Mouse (Mus musculus) 3T3-L1 (cell line): ENCODE data around the gene Gm3298.
"Not testable (repeated sequence)": the region's sequence is repeated elsewhere in the genome, so short reads cannot be mapped to it uniquely, and the experiment has no call there.

Experiments used
- DNase-seq: peaks from one replicate; pipeline ENCODE4 v3.0.0-alpha.2; 2015; ENCODE audit warnings: low read depth, low spot score

Gm3298 gene

DNA sequence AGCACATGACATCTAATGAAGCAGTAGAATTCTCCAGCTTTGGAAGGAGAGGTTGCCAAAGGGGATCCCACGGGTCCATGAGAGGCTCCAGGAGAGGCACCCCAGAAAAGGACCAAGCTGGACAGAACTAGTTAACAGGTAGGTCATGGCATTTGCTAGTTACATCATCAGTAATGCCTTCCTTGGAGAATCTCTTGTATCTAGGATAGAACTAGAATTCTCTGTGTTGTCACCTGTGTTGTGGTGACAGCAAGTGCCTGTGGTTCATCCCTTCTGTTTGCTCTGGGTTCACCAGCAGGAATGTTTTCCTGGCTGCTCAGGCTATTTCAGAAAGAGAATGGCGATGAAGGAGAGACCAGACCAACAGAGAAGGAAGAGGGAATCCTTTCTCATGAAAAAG is at the start of gene Gm3298:
TSS of gene Gm3298 (plus strand) at position 301 of the 400 bp plus-strand sequence.
- DNase-seq, result not testable (repeated sequence)

DNA sequence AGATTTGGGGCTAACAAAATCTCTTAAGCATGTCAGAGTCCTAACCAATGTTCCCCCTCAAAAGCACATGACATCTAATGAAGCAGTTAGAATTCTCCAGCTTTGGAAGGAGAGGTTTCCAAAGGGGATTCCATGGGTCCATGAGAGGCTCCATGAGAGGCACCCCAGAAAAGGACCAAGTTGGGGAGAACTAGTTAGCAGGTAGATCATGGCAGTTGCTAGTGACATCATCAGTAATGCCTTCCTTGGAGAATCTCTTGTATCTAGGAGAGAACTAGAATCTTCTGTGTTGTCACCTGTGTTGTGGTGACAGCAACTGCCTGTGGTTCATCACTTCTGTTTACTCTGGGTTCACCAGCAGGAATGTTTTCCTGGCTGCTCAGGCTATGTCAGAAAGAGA is 32.1 kb upstream of the Gm3298 start, which contains the start of gene Gm8297:
TSS of gene Gm8297 (plus strand) at position 301 of the 400 bp plus-strand sequence.
- not testable (repeated sequence) for DNase-seq

DNA sequence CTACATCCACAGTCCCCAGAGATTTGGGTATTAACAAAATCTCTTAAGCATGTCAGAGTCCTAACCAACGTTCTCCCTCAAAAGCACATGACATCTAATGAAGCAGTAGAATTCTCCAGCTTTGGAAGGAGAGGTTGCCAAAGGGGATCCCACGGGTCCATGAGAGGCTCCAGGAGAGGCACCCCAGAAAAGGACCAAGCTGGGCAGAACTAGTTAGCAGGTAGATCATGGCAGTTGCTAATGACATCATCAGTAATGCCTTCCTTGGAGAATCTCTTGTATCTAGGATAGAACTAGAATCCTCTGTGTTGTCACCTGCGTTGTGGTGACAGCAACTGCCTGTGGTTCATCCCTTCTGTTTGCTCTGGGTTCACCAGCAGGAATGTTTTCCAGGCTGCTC is 34.6 kb downstream of the Gm3298 start, which contains the start of gene 4930555G01Rik:
TSS of gene 4930555G01Rik (plus strand) at position 301 of the 400 bp plus-strand sequence.
- not testable (repeated sequence) for DNase-seq
